Mouse (Mus musculus) adrenal gland, adult 2 months (tissue): ENCODE measurements at regions not wholly inside any gene's neighbourhood (a gene's known extent, or its start where the extent isn't known, plus 50 kb on each side); places are given as distances from the start of the nearest gene placed in this dataset.

Experiments
- DNase-seq: peaks from one replicate; pipeline ENCODE4 v3.0.0; 2021

GRCm38 (mm10) chrX:77433811-77434192 lies 77.0 kb upstream of the Tbl1x start:
- DNase-seq: no peak

DNA sequence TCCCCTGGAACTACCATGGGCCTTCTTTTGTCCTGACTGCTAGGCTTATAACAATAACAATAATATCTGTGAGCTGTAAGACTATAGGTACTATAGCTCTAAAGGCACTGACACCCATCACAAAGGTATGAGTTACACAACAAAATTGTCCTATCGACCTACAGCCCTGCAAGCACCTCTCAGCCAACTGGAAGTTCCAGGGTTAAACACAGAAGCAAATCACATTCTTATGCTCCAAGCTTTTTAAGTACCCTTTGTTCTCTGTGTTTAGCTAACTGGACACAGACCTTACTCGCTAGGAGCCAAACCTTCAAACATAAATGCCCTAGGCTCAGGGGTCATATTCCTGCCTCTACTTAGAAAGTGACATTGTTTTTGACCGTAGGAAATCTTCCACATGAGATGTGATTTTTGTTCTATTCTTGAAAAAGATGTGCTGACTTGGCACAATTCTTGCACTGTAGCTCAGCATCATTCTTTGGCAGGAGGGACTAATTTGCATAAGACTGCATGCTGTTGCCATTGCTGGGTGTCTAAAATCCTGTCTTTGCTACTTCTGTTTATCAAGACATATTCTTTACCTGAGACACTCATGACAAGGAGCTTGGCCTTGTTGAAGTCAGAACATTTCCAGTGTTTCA lies 66.8 kb upstream of the Tbl1x start:
- no peak for DNase-seq

DNA sequence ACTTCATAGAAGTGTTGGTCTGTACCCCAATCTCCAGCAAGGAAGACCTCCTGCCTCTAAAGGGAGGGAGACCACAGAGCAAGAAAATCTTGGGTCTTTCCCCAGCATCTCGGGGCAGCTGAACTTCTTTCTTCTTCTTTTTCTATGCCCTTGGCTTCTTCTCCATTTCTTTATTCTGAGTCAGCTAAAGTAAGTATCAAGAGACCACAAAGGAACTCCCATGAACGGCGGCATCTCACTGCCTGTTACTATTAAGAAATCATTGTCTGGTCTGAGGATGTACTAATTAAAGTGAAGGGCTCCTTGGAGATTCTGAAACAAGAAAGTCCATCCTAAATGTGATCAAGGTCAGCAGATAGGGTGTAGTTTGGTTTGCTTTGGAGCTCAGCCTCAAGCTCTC lies 64.1 kb upstream of the Tbl1x start:
- no peak for DNase-seq

GRCm38 (mm10) chrX:77451977-77452675 lies 58.7 kb upstream of the Tbl1x start:
- DNase-seq: no peak
